ENCODE assay signal across 26 mouse cellular contexts in the genomic region with DNA sequence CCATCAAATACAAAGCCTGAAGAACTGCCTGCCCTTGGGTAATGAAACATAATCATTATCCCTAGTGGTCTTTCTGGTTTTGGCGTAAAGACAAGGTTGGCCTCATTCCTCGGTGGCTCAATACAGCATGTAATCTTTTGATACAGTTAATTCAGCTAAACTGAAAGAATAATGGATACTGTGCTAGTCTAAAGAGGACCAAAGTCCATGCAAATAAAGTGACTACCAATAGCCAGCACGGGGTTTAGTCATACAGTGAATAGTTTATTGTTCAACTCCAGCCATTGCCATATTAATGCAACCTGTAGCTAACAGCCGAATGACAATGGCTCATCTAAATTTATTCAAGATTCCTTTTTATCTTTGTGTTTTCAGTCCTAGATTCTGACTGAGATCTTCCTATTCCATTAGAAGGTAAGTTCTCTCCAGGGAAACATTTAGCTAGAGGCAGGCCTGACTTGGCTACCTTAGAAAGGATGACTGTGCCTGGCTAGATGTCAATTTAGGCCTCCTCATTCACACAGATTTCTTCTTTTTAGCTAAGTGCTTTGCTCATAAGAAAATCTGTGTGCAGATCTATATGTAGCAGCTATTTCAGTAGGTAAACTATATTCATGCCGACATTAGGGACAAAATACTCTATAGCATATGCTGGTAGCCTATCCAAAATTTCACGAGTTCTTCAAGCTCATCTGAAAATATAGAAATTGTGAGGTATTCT.
DNase-seq lines count a peak whose midpoint lies in the region; ATAC-seq and TF ChIP-seq lines count a peak whose summit lies in the region.
"Had no signal": no experiment of that assay in that cellular context is flagged by ENCODE, and none has a peak within 500 bp of the region (broad histone marks: within the 10 kb centered on the region; RNA-seq: fewer than 3 reads in every experiment).

No protein-coding gene starts in this region.

- peak; percentile 93 for ATAC-seq in stomach, postnatal 0 days (ENCODE audit: low FRiP score, low TSS enrichment)
- ATAC-seq: hindbrain, embryonic 16.5 days; Patski had no signal

- WGBS in stomach, postnatal 0 days, result 67% methylated on average over 6 of the region's 6 CpGs

- H3K36me3 ChIP-seq in stomach, postnatal 0 days (ENCODE audit: control insufficient read depth, insufficient read depth, low read length), result no peaks in the 10 kb centered on the region
- H3K36me3 ChIP-seq: embryonic facial prominence, embryonic 13.5 days; forebrain, embryonic 10.5 days; limb, embryonic 10.5 days; limb, embryonic 15.5 days; midbrain, embryonic 12.5 days; neural tube, embryonic 13.5 days had no signal

- no peak overlapping the region for H3K27ac ChIP-seq in stomach, postnatal 0 days (replicated peaks)
- H3K27ac ChIP-seq: embryonic facial prominence, embryonic 13.5 days; forebrain, embryonic 10.5 days; limb, embryonic 10.5 days; limb, embryonic 15.5 days; liver, embryonic 14.5 days; midbrain, embryonic 12.5 days; neural tube, embryonic 13.5 days had no signal

- DNase-seq in heart, adult 11 months, result peak; percentile 17
- DNase-seq in heart, postnatal 36 days, result no peak
- DNase-seq in Muller cell, postnatal 12 days (ENCODE audit: inconsistent ontology term), result peak; percentile 69
- peak; percentile 52 for DNase-seq in brain, adult 2 months (ENCODE audit: low read depth, low spot score)
- DNase-seq in stomach, postnatal 0 days (ENCODE audit: low spot score), result no peak
- DNase-seq in adrenal gland, adult (ENCODE audit: inconsistent age in 2 of 2, low spot score in 1 of 2), result no peak
- DNase-seq: adrenal gland, postnatal 14 days; cerebellum, adult 18-20 months; cerebellum, postnatal 10 days; gastrocnemius, postnatal 10 days; heart, postnatal 14 days; kidney, postnatal 36 days; layer of hippocampus, postnatal 36 days; lung, embryonic 14.5 days; lung, postnatal 14 days; right cerebral cortex, postnatal 4 days had no signal

- H3K4me1 ChIP-seq in stomach, postnatal 0 days (replicated peaks; ENCODE audit: control insufficient read depth, insufficient read depth), result no peaks in the 10 kb centered on the region
- H3K4me1 ChIP-seq: limb, embryonic 15.5 days had no signal

- no peak for TF ChIP-seq EP300 in stomach, postnatal 0 days (optimal IDR thresholded peaks at IDR 0.05)

- no peak for TF ChIP-seq CTCF in stomach, postnatal 0 days (IDR thresholded peaks at IDR 0.05; ENCODE audit: low read depth)

- no peak overlapping the region for H3K4me3 ChIP-seq in stomach, postnatal 0 days (ENCODE audit: low read depth, low read length)
- H3K4me3 ChIP-seq: embryonic facial prominence, embryonic 13.5 days; forebrain, embryonic 10.5 days; limb, embryonic 10.5 days; limb, embryonic 15.5 days; midbrain, embryonic 12.5 days; neural tube, embryonic 13.5 days had no signal

- no peak overlapping the region for H3K9ac ChIP-seq in stomach, postnatal 0 days (ENCODE audit: low read length)
- H3K9ac ChIP-seq: embryonic facial prominence, embryonic 13.5 days; limb, embryonic 15.5 days; liver, embryonic 14.5 days; lung, embryonic 14.5 days; midbrain, embryonic 12.5 days; neural tube, embryonic 13.5 days had no signal

- no peak overlapping the region for H3K4me2 ChIP-seq in stomach, postnatal 0 days (replicated peaks; ENCODE audit: low read depth)
- H3K4me2 ChIP-seq: embryonic facial prominence, embryonic 13.5 days; limb, embryonic 15.5 days; lung, embryonic 14.5 days; midbrain, embryonic 12.5 days; neural tube, embryonic 13.5 days had no signal

- H3K27me3 ChIP-seq in stomach, postnatal 0 days (ENCODE audit: control insufficient read depth, insufficient read depth, low read length), result no peaks in the 10 kb centered on the region
- H3K27me3 ChIP-seq: CH12.LX; embryonic facial prominence, embryonic 13.5 days; limb, embryonic 15.5 days; midbrain, embryonic 12.5 days; neural tube, embryonic 13.5 days; Patski had no signal

- intact Hi-C loops in heart, postnatal 36 days (cut with DNase I), result no loop called here

- no peaks in the 10 kb centered on the region for H3K9me3 ChIP-seq in stomach, postnatal 0 days (ENCODE audit: control insufficient read depth, low read length)
- H3K9me3 ChIP-seq: embryonic facial prominence, embryonic 13.5 days; forebrain, embryonic 10.5 days; limb, embryonic 10.5 days; limb, embryonic 15.5 days; midbrain, embryonic 12.5 days; neural tube, embryonic 13.5 days had no signal

Comparison
In these comparisons a context has a peak if more than half of its experiments do, and no peak if none do; other contexts are left out.
1. DNase-seq: peak in heart, adult 11 months (single experiment), Muller cell, postnatal 12 days (single experiment) and brain, adult 2 months (single experiment); none in heart, postnatal 36 days (0 of 2), stomach, postnatal 0 days (single experiment) and adrenal gland, adult (0 of 2).